Mouse (Mus musculus): ENCODE measurements around the gene Ccdc120. TPM values are rescaled to one million over a fixed set of nuclear protein-coding genes. Genes with fewer than 3 reads are reported as not detected.
A peak's percentile ranks its signal among the peaks of the same experiment; 100 is the strongest.

Ccdc120 gene
- total and polyA plus RNA-seq, 2 experiments from 2014 or later = 71.6 to 272 TPM

DNA sequence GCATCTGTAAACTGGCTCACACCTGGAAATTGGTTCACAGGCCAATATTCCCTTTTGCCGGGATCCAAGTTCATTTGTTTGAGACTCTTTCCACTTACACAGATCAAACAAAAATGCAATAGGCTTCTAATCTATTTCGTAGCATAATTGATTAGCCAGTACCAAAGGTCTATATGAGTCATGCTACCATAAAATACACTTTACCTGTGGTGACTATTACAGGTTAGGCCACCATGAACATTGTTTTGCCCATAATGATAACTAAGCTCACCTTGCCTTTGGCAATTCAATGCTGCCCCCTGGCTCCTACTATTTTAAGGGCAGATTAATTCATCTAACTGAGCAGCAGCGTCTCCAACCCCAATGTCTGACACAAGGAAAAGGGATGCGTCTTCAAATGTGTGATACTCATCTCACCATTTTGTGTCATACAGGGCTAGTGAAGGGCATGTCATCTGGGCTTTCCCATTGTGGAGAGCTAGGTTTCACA lies 31.9 kb upstream of the Ccdc120 start:
- no peak overlapping the region for H3K4me2 ChIP-seq (ENCODE audit: low read depth, low read length, poor library complexity, severe bottlenecking)
- H3K4me1 ChIP-seq (ENCODE audit: insufficient read depth, low read length) = no peaks in the 10 kb centered on the region
- ATAC-seq (ENCODE audit: low FRiP score) (no peak), DNase-seq (ENCODE audit: low spot score) (no peak)
- H3K9me3 ChIP-seq (ENCODE audit: low read length) = no peaks in the 10 kb centered on the region
- WGBS = 77% methylated on average over 4 of the region's 4 CpGs
- TF ChIP-seq CTCF (IDR thresholded peaks at IDR 0.05) = no peak
- no peak overlapping the region for H3K9ac ChIP-seq (replicated peaks; ENCODE audit: low read length, poor library complexity, severe bottlenecking)
- no peak overlapping the region for H3K4me3 ChIP-seq (ENCODE audit: low read depth, low read length)
- no peaks in the 10 kb centered on the region for H3K27me3 ChIP-seq (ENCODE audit: insufficient read depth, low read length)
- H3K27ac ChIP-seq (ENCODE audit: low read depth, low read length) = no peak overlapping the region
- no peaks in the 10 kb centered on the region for H3K36me3 ChIP-seq (ENCODE audit: insufficient read depth, low read length)

DNA sequence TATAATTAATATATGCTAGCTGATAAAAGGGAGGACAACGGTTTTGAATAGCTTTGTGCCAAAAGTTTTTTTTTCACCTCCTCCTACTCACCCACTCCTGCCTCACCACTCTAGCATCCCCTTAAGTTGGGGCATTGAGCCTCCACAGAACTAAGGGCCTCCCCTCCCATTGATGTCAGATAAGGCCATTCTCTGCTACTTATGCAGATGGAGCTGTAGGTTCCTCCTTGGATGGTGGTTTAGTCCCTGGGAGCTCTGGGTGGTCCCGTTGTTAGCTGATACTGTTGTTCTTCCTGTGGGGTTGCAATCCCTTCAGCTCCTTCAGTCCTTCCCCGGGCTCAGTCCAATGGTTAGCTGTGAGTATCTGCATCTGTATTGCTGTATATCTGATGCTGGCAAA lies 28.6 kb upstream of the Ccdc120 start:
- no peak overlapping the region for H3K9ac ChIP-seq (replicated peaks; ENCODE audit: low read length, poor library complexity, severe bottlenecking)
- DNase-seq (ENCODE audit: low spot score) = no peak
- H3K36me3 ChIP-seq (ENCODE audit: insufficient read depth, low read length) = no peaks in the 10 kb centered on the region
- no peak overlapping the region for H3K4me3 ChIP-seq (ENCODE audit: low read depth, low read length)
- no peaks in the 10 kb centered on the region for H3K4me1 ChIP-seq (ENCODE audit: insufficient read depth, low read length)
- no peak overlapping the region for H3K27ac ChIP-seq (ENCODE audit: low read depth, low read length)
- no peak for ATAC-seq (ENCODE audit: low FRiP score)
- no peak for TF ChIP-seq CTCF (IDR thresholded peaks at IDR 0.05)
- H3K27me3 ChIP-seq (ENCODE audit: insufficient read depth, low read length) = no peaks in the 10 kb centered on the region
- H3K9me3 ChIP-seq (ENCODE audit: low read length) = no peaks in the 10 kb centered on the region
- no peak overlapping the region for H3K4me2 ChIP-seq (ENCODE audit: low read depth, low read length, poor library complexity, severe bottlenecking)
- 31% methylated on average over 3 of the region's 3 CpGs for WGBS

DNA sequence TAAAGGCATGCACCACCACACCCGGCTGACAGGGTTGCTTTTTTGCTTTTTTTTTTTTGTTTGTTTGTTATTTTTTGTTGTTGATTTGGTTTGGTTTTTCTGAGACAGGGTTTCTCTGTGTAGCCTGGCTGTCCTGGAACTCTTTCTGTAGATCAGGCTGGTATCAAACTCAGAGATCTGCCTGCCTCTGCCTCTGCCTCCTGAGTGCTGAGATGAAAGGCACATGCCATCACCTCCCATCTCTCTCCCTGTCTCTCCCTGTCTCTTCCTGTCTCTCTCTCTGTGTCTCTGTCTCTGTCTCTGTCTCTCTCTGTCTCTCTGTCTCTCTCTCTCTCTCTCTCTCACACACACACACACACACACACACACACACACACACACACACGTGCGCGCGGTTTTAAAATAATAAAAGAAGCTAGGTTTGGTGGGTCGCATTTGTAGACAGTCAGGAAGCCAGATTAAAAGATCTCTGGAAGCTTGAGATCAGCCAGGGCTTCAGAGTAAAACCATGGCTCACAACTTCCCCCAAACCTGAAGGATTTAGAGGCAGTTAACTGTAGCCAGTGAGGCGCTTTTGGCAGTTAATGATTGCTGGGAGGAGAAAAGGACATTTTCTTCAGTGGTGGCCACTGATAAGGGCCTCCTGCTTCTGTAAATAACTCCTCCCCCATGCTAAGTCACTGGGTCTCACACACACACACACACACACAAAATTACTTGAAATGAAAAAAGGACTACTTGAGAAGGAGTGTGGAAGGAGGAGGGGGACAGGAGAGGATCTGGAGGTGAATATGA lies 27.9 kb upstream of the Ccdc120 start:
- ATAC-seq (ENCODE audit: low FRiP score) (no peak), DNase-seq (ENCODE audit: low spot score) (no peak)
- peaks cover 2% of the 10 kb centered on the region; the same call in 1 of the 2 replicates for H3K36me3 ChIP-seq (ENCODE audit: insufficient read depth, low read length)
- no peak overlapping the region for H3K4me2 ChIP-seq (ENCODE audit: low read depth, low read length, poor library complexity, severe bottlenecking)
- no peak overlapping the region for H3K4me3 ChIP-seq (ENCODE audit: low read depth, low read length)
- no peaks in the 10 kb centered on the region for H3K27me3 ChIP-seq (ENCODE audit: insufficient read depth, low read length)
- H3K27ac ChIP-seq (ENCODE audit: low read depth, low read length) = no peak overlapping the region
- no peaks in the 10 kb centered on the region for H3K9me3 ChIP-seq (ENCODE audit: low read length)
- H3K4me1 ChIP-seq (ENCODE audit: insufficient read depth, low read length) = no peaks in the 10 kb centered on the region
- H3K9ac ChIP-seq (replicated peaks; ENCODE audit: low read length, poor library complexity, severe bottlenecking) = no peak overlapping the region
- 74% methylated on average over 7 of the region's 7 CpGs for WGBS
- no peak for TF ChIP-seq CTCF (IDR thresholded peaks at IDR 0.05)

DNA sequence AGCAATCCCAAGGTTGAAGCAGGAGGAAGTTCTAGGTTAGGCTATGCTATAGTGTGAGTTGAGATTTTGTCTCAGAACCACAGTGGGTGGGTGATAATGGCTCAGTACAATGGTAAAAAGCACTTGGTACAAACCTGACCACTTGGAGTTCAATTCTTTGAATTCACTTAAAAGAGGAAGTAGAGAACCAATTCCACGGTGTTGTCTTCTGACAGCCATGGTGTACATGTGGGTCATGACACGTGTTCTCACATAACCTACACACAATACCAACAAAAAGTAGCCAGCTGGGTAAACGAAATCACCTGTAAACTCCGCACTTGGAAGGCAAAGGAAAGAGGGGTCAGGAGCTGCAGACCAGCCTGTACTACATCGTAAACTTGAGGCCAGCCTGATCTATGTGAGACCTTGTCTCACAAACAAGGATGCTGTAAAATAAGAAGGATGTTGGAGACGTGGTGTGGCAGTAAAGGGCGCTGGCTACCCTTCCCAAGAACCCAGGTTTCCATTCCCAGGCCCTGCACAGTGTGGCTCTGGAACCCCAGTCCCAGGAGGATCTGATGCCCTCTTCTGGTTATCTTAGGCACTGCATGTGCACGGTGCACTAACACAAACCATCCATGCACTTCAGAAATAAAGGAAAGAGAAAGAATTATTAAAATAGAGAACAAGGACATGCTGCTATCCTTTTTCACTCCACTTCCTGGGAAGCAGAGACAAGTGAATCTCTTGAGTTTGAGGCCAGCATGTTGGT lies 25.8 kb upstream of the Ccdc120 start:
- Histone ChIP-seq H3K9me3 (ENCODE audit: low read length) (no peaks in the 10 kb centered on the region), H3K4me1 (ENCODE audit: insufficient read depth, low read length) (no peaks in the 10 kb centered on the region), H3K9ac (replicated peaks; ENCODE audit: low read length, poor library complexity, severe bottlenecking) (no peak overlapping the region), H3K4me2 (ENCODE audit: low read depth, low read length, poor library complexity, severe bottlenecking) (no peak overlapping the region), H3K4me3 (ENCODE audit: low read depth, low read length) (no peak overlapping the region), H3K27me3 (ENCODE audit: insufficient read depth, low read length) (no peaks in the 10 kb centered on the region), H3K27ac (ENCODE audit: low read depth, low read length) (no peak overlapping the region), H3K36me3 (ENCODE audit: insufficient read depth, low read length) (peaks cover 2% of the 10 kb centered on the region; the same call in 1 of the 2 replicates)
- peak; percentile 78 for TF ChIP-seq CTCF (IDR thresholded peaks at IDR 0.05)
- DNase-seq (ENCODE audit: low spot score) (no peak), ATAC-seq (ENCODE audit: low FRiP score) (0 out of 2 replicates have a peak, but pooled peaks have one; percentile 68)
- 48% methylated on average over 8 of the region's 8 CpGs for WGBS

DNA sequence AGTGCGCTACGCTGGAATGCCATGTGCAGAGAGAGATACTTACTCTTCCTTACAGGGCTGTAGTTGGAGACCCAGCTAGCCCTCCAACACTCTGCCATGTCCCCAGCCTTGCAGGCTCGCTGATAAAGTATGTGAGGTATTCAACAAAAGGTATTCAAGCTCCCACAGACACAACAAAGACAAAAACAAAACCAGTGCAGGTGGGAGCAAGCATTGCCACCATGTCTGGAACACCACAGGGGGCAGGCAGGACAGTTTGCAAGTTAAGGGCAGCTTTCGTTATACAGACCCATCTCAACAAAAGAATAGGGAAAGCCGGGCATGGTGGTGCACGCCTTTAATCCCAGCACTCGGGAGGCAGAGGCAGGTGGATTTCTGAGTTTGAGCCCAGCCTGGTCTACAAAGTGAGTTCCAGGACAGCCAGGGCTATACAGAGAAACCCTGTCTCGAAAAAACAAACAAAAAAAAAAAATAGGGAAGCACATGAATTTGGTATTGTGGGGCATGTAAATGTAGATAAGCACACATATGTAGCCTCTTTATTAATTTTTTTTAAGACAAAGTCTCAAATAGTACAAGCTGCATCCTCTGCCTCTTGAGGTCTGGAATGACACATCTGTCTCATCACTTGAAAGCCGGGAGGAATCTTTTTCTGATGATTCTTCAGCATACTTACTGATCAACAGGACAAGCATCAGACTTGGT lies 24.9 kb upstream of the Ccdc120 start:
- no peak overlapping the region for H3K4me2 ChIP-seq (ENCODE audit: low read depth, low read length, poor library complexity, severe bottlenecking)
- H3K27ac ChIP-seq (ENCODE audit: low read depth, low read length) = no peak overlapping the region
- 71% methylated on average over 9 of the region's 9 CpGs for WGBS
- ATAC-seq (ENCODE audit: low FRiP score) = no peak
- DNase-seq (ENCODE audit: low spot score) = no peak
- H3K4me1 ChIP-seq (ENCODE audit: insufficient read depth, low read length) = no peaks in the 10 kb centered on the region
- no peak for TF ChIP-seq CTCF (IDR thresholded peaks at IDR 0.05)
- H3K4me3 ChIP-seq (ENCODE audit: low read depth, low read length) = no peak overlapping the region
- H3K9me3 ChIP-seq (ENCODE audit: low read length) = no peaks in the 10 kb centered on the region
- H3K27me3 ChIP-seq (ENCODE audit: insufficient read depth, low read length) = no peaks in the 10 kb centered on the region
- H3K9ac ChIP-seq (replicated peaks; ENCODE audit: low read length, poor library complexity, severe bottlenecking) = no peak overlapping the region
- peaks cover 4% of the 10 kb centered on the region for H3K36me3 ChIP-seq (ENCODE audit: insufficient read depth, low read length)

Data from midbrain, postnatal 0 days (tissue).